Mouse (Mus musculus) layer of hippocampus, adult 9-11 months (tissue): ENCODE results near the gene Mael.

ENCODE experiments used
- DNase-seq: peaks from one replicate; pipeline ENCODE4 v3.0.0; 2022

Gene Mael

GRCm38 (mm10) chr1:166205159-166205558 lies 33.4 kb downstream of the Mael start:
- no peak for DNase-seq

DNA sequence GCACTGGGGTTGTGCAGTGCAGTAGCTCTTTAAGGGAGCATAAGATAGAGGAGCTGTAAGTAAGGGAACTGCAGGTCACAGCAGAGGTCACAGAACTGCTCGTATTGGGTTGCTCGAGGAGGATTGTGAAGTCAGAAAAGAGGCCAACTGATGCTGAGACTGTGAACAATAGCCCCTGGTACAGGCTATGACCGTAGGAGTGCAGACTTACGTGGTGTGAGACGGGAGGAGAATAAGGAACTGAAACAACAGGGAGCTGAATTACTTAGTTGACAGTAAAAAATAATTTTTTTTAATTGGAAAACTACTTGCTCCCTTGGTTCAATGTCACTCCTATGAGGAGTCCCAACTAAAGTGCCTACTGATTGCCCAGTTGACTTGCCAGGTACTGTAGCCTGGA lies 34.4 kb downstream of the Mael start:
- no peak for DNase-seq

GRCm38 (mm10) chr1:166189821-166190220 lies 48.7 kb downstream of the Mael start:
- DNase-seq, result no peak

DNA sequence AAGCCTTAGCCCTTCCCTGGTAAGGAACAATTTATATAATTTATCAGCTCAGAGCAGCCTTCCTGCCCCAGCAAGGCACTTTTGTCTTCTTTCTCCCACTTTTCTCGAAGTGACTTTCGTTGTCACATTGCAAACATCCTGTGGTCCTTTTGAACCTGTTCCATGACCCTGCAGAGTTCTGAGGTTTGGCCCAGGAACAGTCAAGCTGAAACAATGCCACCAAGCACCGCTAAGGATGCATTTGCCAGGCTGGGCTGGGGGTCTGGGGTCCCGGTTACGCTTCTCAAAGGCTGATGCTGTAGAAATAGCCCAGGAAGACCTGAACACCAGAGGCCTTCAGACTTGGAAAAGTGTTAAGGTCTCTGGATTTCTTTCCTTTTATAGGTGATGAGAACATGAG lies 53.2 kb downstream of the Mael start:
- DNase-seq, result no peak

DNA sequence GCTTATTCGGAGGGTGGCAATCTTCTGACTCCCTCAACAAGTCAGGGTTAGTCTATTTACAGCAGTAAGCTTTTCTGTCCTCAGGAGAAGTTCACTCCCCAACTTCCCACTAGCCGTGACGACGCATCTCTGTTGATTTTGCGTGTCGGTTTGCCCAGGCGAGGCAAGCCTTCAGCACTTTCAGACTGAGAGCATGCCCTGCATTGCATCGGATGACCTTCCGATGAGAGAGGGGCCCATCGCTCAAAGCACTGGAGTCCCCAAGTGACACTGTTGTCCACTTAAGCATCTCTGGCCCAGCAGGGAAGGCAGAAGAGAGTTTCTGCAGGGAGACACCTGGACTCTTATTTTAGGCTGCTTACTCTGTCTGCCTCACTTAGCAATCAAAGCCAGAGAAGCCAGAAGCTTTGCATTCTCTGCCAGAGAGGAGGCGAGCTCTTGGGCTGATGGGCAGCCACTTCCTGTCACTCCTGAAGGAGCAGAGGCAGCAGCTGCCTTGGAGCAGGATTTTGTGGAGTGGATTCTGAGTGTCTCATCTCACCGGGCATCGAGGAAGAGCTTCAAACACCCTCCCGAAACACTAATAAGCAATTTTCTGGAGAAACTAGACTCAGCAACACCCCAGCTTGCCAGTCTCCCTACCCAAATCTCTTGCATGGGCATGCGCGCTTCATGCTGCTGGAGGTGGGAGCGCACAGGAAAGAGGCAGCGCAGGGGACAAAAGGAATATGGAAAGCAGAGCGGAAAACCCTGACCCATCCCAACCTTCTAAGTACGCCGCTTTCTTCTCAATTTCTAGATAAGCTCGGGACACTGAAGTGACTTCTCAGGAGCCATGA lies 53.9 kb downstream of the Mael start:
- DNase-seq, result no peak

DNA sequence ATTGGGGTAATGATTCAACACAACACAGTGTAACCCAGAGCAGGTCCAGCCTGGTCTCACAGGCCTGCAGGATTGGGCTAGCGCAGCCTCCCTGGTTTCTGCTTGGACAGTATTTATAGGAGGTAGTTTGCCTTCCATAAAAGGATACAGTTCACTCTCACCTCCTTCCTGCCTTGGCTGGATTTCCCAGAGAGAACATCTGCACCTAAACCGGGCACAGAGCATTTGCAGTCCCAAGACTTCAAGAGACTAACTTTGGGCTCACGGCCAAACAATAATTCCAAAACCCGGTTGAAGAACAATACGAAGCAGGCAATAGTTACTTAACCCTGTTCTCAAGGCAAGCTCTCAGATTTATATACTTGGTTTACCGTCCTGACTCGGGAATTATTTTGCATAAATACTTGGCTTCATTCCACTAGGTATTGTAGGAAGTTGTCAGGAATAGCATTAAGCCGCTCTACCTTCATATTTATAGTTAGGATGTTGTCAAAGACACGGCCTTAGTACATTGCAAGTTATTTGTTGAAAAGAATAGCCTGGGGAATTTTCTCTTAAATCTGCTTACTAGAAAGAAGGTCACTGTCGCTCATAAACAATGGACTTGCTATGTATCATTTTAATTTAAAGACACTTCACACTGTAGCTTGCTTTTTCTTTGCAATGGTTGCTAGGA lies 55.5 kb downstream of the Mael start:
- no peak for DNase-seq

- no peak for DNase-seq
These were observed 57.0 kb downstream of the Mael start for GRCm38 (mm10) chr1:166181510-166181909.

- no peak for DNase-seq
These were observed 64.9 kb downstream of the Mael start for GRCm38 (mm10) chr1:166173621-166174020.

- no peak for DNase-seq
These were observed 65.6 kb downstream of the Mael start for GRCm38 (mm10) chr1:166172992-166173391.

DNA sequence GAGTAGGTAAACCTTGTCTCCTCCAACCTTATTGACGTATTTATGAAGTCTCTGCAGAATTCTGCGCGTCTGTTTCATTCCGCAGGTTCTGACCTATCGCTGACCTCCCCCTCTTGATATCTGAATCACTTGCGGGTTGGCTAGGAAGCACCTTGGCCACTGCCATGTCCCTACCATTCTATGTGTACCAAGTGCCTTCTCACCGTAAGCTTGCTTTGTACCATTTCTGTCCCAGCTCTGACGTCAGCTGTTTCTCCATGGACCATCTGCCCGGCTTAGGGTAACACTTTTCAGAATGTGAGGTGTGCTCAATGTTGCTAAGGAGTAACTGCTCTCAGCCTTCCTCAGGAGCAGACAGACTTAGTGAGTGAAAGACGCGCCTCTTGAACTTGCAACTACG lies 67.7 kb downstream of the Mael start:
- no peak for DNase-seq

DNA sequence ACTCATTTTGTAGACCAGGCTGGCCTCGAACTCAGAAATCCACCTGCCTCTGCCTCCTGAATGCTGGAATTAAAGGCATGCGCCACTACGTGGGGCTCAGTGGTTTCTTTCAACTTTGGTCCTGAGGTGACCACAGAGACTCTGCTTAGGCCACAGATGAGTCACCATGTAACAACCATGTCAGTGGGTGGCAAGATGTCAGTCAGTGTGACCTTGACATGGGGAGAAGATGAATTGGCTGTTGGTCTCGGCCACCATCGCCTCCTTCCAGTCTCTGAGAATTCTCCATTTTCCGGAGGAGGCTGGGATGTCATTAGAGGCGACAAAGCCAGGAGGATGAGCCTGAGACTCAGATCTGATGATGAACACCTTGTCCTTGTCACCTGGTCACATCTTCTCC lies 68.8 kb downstream of the Mael start:
- DNase-seq, result no peak

- no peak for DNase-seq
These were observed 70.5 kb downstream of the Mael start for GRCm38 (mm10) chr1:166168017-166168416.

DNA sequence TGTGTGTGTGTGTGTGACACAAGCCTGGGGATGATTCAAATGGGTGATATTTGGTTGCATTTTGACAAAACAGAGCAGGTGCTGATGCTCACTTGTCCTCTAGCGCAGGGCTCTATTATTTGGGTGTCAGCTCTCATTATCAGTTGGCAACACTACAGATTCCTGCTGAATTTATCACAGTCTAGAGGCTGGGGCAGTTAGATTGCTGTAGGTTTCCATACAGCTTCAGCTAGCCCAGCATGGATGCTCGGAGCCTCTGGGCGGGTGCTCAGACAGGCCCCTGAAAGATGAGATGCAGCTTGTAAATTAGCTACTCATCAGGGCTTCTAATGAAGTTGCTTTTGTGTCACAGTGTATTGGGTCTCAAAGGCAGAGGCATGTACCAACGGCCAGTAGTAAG lies 71.1 kb downstream of the Mael start:
- DNase-seq, result no peak

- no peak for DNase-seq
These were observed 73.4 kb downstream of the Mael start for GRCm38 (mm10) chr1:166165159-166165558.

GRCm38 (mm10) chr1:166164580-166164979 lies 74.0 kb downstream of the Mael start:
- DNase-seq, result no peak

GRCm38 (mm10) chr1:166160569-166161445 lies 77.7 kb downstream of the Mael start:
- no peak for DNase-seq

DNA sequence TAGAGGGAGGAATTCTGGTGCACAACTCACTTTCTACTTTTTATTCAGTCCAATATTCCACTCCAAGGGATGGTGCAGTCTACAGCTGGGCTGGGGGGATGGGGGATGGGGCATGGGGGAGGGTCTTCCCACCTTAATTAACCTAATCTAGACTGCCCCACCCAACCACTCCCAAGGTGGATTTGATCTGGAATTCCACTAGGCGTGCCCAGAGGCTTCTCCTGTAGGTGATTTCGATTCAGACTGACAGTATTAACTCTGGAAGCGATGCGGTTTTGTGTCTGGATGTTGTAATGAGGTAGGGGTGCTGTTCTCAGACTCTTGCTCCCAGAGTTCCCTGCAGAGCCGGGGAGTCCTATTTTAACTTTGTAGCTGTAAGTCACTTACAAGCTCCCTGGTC lies 78.4 kb downstream of the Mael start:
- no peak for DNase-seq

DNA sequence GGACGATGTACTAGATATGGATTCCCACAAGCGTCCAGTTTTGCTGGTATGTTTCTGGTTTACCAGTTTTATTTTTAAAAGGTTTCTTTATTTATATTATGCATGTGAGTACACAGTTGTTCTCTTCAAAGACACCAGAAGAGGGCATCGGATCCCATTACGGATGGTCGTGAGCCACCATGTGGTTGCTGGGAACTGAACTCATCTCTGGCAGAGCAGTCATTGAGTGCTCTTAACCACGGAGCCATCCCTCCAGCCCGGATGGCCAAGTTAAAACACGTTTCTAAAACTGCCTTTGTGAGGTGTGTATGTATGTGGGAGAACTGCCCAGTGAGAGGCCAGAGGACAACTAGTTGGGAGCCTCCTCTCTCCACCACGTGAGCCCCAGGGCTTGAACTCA lies 79.9 kb downstream of the Mael start:
- no peak for DNase-seq

- DNase-seq, result no peak
These were observed 80.8 kb downstream of the Mael start for GRCm38 (mm10) chr1:166157712-166158111.

DNA sequence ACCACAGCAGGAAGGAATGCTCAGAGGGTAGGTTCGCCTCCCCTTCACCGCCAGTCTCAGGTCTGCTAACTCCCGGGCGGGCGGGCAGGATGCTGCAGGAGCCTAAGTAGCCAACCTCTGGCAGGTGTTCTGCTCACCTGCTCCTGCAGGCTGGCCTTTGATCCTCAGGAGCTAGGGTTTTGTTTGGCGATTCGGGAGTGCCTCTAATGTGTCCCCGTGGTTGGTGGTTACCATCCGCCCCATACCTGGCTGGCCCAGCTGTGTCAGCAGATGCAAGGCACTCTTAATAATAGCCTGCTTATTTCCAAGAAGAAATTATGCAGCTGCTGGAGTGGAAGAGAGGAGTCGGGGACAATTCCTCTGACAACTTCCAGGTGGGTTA lies 83.4 kb downstream of the Mael start:
- DNase-seq, result no peak

DNA sequence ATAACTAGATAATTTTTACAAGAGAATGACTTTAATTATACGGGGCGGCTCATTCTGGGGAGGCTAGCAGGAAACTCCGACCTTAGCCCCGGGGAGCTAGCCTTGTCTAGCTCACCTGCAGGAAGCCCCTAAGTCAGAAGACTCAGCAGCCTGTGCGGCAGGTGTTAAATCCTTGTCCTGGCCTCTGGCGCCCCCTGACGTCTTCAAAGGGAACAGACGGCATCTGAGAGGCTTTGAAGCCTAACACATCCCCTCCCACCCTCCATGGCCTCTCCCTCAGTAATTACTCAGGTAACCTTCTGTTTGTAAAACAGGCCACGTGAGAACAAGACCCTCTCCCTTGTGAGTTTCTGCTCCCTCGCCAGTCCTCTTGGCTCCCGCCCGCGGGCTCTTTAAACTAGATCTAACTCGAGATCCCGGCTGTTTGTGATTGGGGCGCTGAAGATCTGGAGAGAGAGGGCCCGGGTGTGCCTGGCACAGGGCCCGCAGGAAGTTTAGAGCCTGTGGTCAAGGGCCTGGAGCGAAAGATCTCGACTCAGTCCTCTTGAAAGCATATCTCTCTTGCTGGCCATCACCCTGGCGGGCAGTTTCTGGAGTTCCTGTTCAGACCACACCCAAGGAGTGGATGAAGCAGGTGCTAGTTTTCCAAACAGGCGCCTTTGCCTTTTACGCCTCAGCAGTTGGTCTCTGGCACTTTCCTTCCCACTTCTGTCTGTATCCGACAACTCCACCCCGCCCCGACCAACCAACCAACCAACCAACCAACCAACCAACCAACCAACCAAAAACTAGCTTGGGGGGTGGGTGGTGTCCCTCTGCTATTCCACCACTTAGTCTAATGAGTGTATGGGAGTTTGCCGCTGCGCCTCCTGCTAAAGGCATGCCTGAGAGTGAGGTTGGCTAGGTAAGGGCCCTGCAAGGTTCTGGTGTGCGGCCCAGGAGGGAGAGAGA lies 84.1 kb downstream of the Mael start:
- peak; percentile 44 for DNase-seq

DNA sequence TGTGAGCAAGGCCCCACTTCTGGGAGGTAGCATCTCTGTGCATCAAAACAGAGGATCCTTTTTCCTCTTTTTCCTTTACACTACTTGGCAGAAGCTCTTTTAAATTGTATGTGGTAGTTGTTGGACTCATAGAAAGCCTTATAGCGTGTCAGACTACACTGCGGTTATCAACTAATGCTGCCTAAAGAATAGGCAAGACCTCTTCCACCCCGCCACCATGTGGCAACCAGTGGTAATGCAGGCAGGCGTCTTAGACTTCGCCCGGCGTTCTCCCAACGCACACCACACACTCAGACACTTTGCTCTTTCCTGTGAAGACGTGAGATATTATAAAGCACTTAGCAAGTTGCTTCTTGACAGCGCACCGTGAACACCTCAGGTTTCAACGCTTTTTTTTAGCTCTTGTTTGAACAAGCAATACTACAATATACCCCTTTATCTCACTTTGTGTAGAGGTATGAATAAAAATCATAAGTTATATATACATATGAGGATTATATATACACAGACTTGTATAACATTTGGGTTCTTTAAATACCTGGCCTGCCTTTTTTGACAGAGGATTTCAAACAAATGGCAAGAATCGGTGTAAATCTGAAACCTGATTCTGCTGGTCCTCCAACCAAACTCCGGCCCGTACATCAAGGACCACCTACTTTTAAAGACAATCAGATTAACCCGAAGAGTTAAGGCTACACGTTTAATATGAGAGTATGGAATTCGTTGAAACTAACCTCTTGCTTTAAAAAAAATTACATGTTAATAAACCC lies 85.0 kb downstream of the Mael start:
- peak; percentile 73 for DNase-seq
